Mouse (Mus musculus) left cerebral cortex, postnatal 36 days (tissue): ENCODE data around the gene Zfp951. TPM values are rescaled to one million over a fixed set of nuclear protein-coding genes. Genes with fewer than 3 reads are reported as not detected.
"Not testable (repeated sequence)": the region's sequence is repeated elsewhere in the genome, so short reads cannot be mapped to it uniquely, and the experiment has no call there.

Source experiments
- DNase-seq, 2 experiments: peaks; one replicate each; pipeline ENCODE4 v3.0.0; 2021 to 2022; ENCODE audit warnings: low spot score in 2 of 2, mixed read lengths in 1 of 2
- intact Hi-C: fragments of 180-260 bp; cut with DNase I; formaldehyde crosslinking; loops from one replicate; pipeline ENCODE4 v1.15.1; 2025
- total RNA-seq, 2 experiments: library from RNA; stranded (reverse); gene quantifications; 2 replicates each; pipeline ENCODE4 v1.2.3; 2021

Zfp951 gene
- 1 to 10 TPM; 3.5 to 4.8 TPM for total RNA-seq

DNA sequence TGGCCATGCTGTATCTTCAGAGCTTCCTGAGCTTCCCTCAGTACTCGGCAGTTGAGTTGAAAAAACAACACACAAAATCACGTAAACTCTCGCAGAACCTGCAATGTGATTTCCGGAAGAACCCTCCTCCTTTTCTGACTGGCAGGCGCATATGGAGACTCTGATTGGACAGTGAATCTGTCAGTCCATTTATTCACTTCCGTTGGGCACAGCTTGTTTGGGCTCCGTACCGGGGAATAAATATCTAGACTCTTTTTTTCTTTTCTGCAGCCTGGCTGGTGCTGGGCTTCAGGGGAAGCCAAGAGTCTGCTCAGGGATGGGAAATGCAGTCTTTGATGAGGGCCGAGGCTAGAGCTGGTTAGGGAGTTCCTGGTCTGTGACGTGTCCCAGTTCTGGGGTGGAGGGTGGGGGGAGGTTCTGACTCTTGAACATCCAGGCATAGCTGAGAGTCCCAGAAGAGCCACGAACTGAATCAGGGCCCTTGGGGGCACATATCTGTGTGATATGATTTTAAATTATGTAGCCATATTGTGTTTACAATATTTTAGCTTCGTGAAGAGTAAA lies at the start of gene Zfp951:
TSS of gene Zfp951 (minus strand) at position 109 of the 564 bp plus-strand sequence.
- intact Hi-C loops = not testable (repeated sequence)
- peak; percentile 63 to 74 for DNase-seq

DNA sequence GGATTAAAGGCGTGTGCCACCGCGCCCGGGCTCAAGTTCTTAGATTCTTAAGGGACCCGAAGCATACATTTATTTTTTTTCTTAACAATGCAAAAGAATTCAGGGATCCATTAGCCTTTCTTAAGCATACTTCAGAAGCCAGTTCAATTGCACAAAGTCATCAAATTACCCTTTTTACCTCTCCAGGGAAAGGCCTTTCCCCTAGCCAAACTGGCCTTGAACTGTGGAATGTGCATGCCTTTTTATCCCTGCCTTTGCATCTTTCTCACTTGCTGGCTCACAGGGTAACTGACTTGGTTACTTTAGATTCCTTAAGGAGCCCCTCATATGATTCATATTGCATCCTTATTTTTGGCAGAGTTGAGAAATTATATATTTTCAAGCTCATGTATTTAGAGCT lies 46.7 kb upstream of the Zfp951 start:
- intact Hi-C loops, DNase-seq: not testable (repeated sequence)

DNA sequence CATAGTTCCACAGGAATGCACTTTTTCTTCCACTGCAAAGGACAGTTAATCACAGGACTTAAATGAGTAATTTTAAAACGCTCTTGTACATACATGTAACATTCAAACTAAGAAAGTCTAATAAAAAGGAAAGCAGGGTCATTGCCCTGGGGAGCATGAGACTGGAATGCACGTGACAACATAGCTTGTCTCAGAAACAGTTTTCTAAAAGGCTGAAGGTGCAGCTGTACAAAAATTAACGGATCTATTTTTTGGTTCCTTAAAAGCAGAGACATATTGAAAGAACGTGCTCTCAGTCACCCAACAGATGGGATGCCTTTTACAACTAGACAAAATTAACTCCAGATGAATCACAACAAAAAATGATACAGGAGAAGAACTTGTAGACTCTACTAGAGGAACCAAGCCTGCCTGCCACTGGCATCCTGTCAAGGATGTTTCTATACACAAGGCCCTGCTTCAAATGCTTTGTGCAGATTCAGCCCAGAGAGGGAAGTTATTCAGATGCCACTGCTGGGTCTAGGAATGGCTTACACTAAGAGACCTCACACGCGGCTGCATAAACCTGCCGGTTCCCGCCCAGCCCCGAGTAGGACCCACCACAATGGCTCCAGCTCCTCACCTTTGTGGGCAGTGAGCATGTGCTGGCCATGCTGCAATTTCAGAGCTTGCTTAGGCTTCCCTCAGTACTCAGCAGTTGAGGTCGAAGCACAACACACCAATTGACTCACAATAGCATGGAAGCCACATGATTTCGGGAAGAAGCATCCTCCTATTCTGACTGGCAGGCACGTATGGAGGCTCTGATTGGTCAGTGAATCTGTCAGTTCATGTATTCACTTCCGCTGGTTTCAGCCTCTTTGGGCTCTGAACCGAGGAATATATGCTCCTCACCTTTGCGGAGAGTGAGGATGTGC lies 567 bp downstream of the Zfp951 start:
- DNase-seq, intact Hi-C loops: not testable (repeated sequence)

DNA sequence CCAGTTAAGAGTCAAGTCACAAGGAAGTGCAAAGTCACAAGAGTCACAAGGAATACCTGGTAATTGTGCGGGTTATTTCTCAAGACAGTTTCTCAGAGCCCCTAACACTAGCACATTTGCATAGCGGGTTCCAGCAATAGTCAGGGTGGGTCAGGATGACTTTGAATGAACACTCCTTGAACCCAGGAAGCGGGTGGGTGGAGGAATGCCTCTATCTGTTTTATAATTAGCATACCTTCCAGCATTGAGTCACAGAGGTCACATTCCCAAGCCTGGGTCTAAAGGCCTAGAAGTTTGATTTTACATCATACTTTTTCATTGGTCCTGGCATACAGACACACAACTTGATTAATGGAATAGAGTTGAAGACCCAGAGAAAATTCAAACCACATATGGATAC lies 5.3 kb downstream of the Zfp951 start:
- DNase-seq, intact Hi-C loops: not testable (repeated sequence)

DNA sequence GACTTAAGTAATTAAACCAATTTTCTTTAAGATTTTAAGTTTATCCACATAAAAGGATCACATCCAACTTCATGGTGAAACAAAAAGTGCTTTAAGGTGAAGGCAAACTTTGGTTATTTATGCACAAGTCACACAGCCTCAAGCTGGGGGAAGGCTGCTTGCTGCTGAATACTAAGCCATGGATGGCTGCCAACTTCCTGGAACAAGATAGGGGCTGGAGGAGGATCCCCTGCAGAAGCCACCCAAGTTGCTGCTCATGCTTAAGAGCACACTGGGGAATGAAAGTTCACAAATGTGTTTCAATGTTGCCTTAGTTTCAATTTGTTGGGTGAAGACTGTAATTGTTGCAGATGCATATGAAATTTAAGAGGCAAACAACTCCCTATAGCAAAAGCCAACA lies 26.5 kb downstream of the Zfp951 start:
- intact Hi-C loops = no loop called here
- no peak for DNase-seq

DNA sequence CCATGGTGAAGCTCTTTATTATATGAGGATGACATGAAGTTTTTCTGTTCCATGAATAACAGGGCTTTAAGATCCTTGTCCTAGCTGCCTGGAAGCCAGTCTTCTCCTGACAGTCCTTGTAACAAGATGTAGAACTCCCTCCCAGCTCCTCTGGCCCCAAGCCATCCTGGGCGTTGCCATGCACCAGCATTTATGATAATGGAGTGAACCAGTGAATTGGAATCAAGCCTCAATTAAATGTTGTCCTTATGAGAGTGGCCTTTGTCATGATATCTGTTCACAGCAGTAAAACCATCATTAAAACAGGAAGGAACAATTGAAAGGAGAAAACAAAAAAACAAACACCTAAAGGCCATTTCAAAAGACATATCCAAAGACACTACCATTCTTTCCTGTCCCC lies 30.3 kb downstream of the Zfp951 start:
- intact Hi-C loops = no loop called here
- DNase-seq = no peak

DNA sequence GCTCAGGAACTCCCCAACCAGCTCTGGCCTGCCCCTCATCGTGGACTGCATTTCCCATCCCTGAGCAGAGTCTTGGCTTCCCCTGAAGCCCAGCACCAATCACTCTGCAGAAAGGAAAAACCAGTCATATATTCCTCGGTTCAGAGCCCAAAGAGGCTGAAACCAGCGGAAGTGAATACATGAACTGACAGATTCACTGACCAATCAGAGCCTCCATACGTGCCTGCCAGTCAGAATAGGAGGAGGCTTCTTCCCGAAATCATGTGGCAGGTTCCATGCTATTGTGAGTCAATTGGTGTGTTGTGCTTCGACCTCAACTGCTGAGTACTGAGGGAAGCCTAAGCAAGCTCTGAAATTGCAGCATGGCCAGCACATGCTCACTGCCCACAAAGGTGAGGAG lies 89.7 kb downstream of the Zfp951 start:
- DNase-seq, intact Hi-C loops: not testable (repeated sequence)

Other genes with a start within 250 kb of the Zfp951 start
- gene Abcg3, start 122.6 kb upstream of the Zfp951 start, total RNA-seq = not detected